In genomic region chr7:37220476-37220875, GRCm38 (mm10) we compare ENCODE assay signal across 24 mouse cellular contexts.
"Had no signal": no experiment of that assay in that cellular context is flagged by ENCODE, and none has a peak within 500 bp of the region (broad histone marks: within the 10 kb centered on the region; RNA-seq: fewer than 3 reads in every experiment).

No protein-coding gene starts in this region.

- H3K9ac ChIP-seq: liver, embryonic 15.5 days; liver, postnatal 0 days; lung, embryonic 15.5 days; midbrain, embryonic 12.5 days; neural tube, embryonic 13.5 days; neural tube, embryonic 15.5 days had no signal

- H3K4me3 ChIP-seq: liver, embryonic 15.5 days; lung, embryonic 15.5 days; megakaryocyte, embryonic 14.5 days; midbrain, embryonic 10.5 days; midbrain, embryonic 12.5 days; myocyte; neural tube, embryonic 13.5 days; neural tube, embryonic 15.5 days had no signal

- H3K4me2 ChIP-seq: liver, embryonic 15.5 days; lung, embryonic 15.5 days; midbrain, embryonic 12.5 days; neural tube, embryonic 13.5 days; neural tube, embryonic 15.5 days had no signal

- H3K27ac ChIP-seq: liver, embryonic 15.5 days; lung, embryonic 15.5 days; macrophage; midbrain, embryonic 10.5 days; midbrain, embryonic 12.5 days; neural tube, embryonic 13.5 days; neural tube, embryonic 15.5 days had no signal

- H3K27me3 ChIP-seq: liver, embryonic 15.5 days; lung, embryonic 15.5 days; megakaryocyte, embryonic 14.5 days; midbrain, embryonic 12.5 days; neural tube, embryonic 13.5 days; neural tube, embryonic 15.5 days had no signal

- ATAC-seq: liver, postnatal 0 days; lung, postnatal 0 days; midbrain, embryonic 16.5 days had no signal

- H3K9me3 ChIP-seq: liver, embryonic 15.5 days; lung, embryonic 15.5 days; neural tube, embryonic 15.5 days had no signal

- H3K4me1 ChIP-seq: liver, embryonic 15.5 days; lung, embryonic 15.5 days; megakaryocyte, embryonic 14.5 days; midbrain, embryonic 10.5 days; midbrain, embryonic 12.5 days; neural tube, embryonic 13.5 days; neural tube, embryonic 15.5 days had no signal

- H3K36me3 ChIP-seq: liver, embryonic 15.5 days; lung, embryonic 15.5 days; midbrain, embryonic 10.5 days; midbrain, embryonic 12.5 days; neural tube, embryonic 13.5 days; neural tube, embryonic 15.5 days had no signal

- DNase-seq: liver, postnatal 0 days; lung, adult 2 months; lung, postnatal 14 days; lung, postnatal 36 days; midbrain, embryonic 14.5 days; retina, postnatal 1 day; right cerebral cortex, adult 18-20 months; right cerebral cortex, postnatal 25 days; right cerebral cortex, postnatal 4 days; spleen, adult 18-20 months; thymus, adult 2 months; thymus, postnatal 25 days; thymus, postnatal 4 days had no signal
